Mouse (Mus musculus): ENCODE results near the gene Orm3.

- no peak for TF ChIP-seq EP300 (IDR thresholded peaks at IDR 0.05; ENCODE audit: low read depth)
- no peak for TF ChIP-seq CTCF (IDR thresholded peaks at IDR 0.05; ENCODE audit: low read depth)
These were observed 43.1 kb downstream of the Orm3 start for GRCm38 (mm10) chr4:63398854-63399609.
